Mouse (Mus musculus) thymus, postnatal 0 days (tissue): ENCODE results near the gene Tm4sf19. TPM values are rescaled to one million over a fixed set of nuclear protein-coding genes. Genes with fewer than 3 reads are reported as not detected.

Source experiments
- DNase-seq: peaks from one replicate; pipeline ENCODE4 v3.0.0-alpha.2; 2015; ENCODE audit warnings: low spot score
- polyA plus RNA-seq: library from polyadenylated mRNA; unstranded; fragments of >200 nt; fragmentation: Nextera tagmentation; extraction: Ambion mirVana; gene quantifications from 2 replicates; pipeline ENCODE4 v1.2.1, GENCODE M21; 2015

The Tm4sf19 gene
- polyA plus RNA-seq: not detected in 2 replicates

- no peak for DNase-seq
Observed at GRCm38 (mm10) chr16:32400267-32400666, at the start of gene Tm4sf19. Tm4sf19 (plus strand) TSS chr16:32400506.

- no peak for DNase-seq
Observed at GRCm38 (mm10) chr16:32350776-32351175, 49.5 kb upstream of the Tm4sf19 start.

GRCm38 (mm10) chr16:32363530-32363929 lies 36.8 kb upstream of the Tm4sf19 start:
- DNase-seq: no peak

- peak; percentile 29 for DNase-seq
Observed at GRCm38 (mm10) chr16:32371351-32371750, 29.0 kb upstream of the Tm4sf19 start.

GRCm38 (mm10) chr16:32379575-32379974 lies 20.7 kb upstream of the Tm4sf19 start:
- DNase-seq: no peak

- DNase-seq: no peak
Observed at GRCm38 (mm10) chr16:32382901-32383300, 17.4 kb upstream of the Tm4sf19 start.

GRCm38 (mm10) chr16:32384885-32385284 lies 15.4 kb upstream of the Tm4sf19 start:
- no peak for DNase-seq

- DNase-seq: no peak
Observed at GRCm38 (mm10) chr16:32386826-32387225, 13.5 kb upstream of the Tm4sf19 start.

GRCm38 (mm10) chr16:32389049-32389448 lies 11.3 kb upstream of the Tm4sf19 start:
- no peak for DNase-seq

- no peak for DNase-seq
Observed at GRCm38 (mm10) chr16:32389841-32390240, 10.5 kb upstream of the Tm4sf19 start.

GRCm38 (mm10) chr16:32390882-32391281 lies 9.4 kb upstream of the Tm4sf19 start:
- no peak for DNase-seq

GRCm38 (mm10) chr16:32395679-32396540 lies 4.4 kb upstream of the Tm4sf19 start:
- DNase-seq: no peak

- DNase-seq: no peak
Observed at GRCm38 (mm10) chr16:32396541-32396835, 3.8 kb upstream of the Tm4sf19 start.

GRCm38 (mm10) chr16:32398206-32398605 lies 2.1 kb upstream of the Tm4sf19 start:
- DNase-seq: no peak

GRCm38 (mm10) chr16:32401335-32401965 lies 1.1 kb downstream of the Tm4sf19 start:
- peak; percentile 7 for DNase-seq

- no peak for DNase-seq
Observed at GRCm38 (mm10) chr16:32402818-32403217, 2.5 kb downstream of the Tm4sf19 start.

GRCm38 (mm10) chr16:32405716-32406115 lies 5.4 kb downstream of the Tm4sf19 start:
- DNase-seq: no peak

GRCm38 (mm10) chr16:32406671-32407070 lies 6.4 kb downstream of the Tm4sf19 start:
- no peak for DNase-seq

GRCm38 (mm10) chr16:32407730-32408129 lies 7.4 kb downstream of the Tm4sf19 start:
- DNase-seq: no peak

- DNase-seq: no peak
Observed at GRCm38 (mm10) chr16:32417457-32417856, 17.2 kb downstream of the Tm4sf19 start.

- peak; percentile 89 for DNase-seq
Observed at GRCm38 (mm10) chr16:32419517-32420483, 19.5 kb downstream of the Tm4sf19 start, which contains the start of gene Tctex1d2. Tctex1d2 (plus strand) TSS chr16:32419702.
